Mouse (Mus musculus): ENCODE results near the gene Emd. TPM values are rescaled to one million over a fixed set of nuclear protein-coding genes. Genes with fewer than 3 reads are reported as not detected.

Emd gene
- polyA plus RNA-seq, 3 experiments from 2014 or later = 22.4 to 91.9 (median 32.8) TPM

- no peak for ATAC-seq
Observed at GRCm38 (mm10) chrX:74273422-74274322, 19.2 kb downstream of the Emd start.

DNA sequence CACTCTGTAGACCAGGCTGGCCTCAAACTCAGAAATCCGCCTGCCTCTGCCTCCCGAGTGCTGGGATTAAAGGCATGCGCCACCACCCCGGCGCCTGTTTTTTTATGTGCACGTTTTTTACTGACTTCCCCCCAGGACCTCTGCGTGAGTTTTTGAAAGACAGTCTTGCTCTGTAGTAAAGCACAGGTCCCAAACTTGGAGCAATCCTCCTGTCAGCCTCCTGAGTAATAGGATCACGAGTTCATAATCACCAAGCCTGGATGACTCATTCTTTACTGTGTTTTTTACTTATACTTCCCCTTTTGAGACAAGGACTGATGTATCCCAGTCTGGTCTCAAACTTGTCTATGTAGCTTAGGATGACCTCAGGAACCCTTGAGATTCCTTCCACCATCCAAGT lies 23.4 kb downstream of the Emd start:
- ATAC-seq = no peak

- no peak for ATAC-seq
Observed at GRCm38 (mm10) chrX:74281041-74281731, 26.7 kb downstream of the Emd start.

- peak; percentile 64 for ATAC-seq
Observed at GRCm38 (mm10) chrX:74281732-74282394, 27.4 kb downstream of the Emd start, which contains the start of the genes Taz and Dnase1l1. Taz (plus strand) TSS chrX:74281912. Dnase1l1 (minus strand) TSS chrX:74282337.

GRCm38 (mm10) chrX:74282395-74283091 lies 28.1 kb downstream of the Emd start:
- ATAC-seq = peak; percentile 78

DNA sequence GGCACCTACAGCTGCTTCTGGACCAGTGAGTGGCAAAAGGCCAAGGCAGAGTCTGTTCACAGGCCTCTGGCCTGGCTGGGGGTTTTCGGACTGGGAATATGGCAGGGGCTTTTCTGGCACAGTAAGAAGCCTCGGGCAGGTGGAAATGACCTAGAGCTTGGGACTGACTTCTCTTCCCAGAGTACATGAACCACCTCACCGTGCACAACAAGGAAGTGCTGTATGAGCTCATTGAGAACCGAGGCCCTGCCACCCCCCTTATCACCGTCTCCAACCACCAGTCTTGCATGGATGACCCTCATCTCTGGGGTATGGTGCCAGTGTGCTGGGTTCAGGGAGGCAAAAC lies 28.6 kb downstream of the Emd start:
- peak; percentile 6 for ATAC-seq

DNA sequence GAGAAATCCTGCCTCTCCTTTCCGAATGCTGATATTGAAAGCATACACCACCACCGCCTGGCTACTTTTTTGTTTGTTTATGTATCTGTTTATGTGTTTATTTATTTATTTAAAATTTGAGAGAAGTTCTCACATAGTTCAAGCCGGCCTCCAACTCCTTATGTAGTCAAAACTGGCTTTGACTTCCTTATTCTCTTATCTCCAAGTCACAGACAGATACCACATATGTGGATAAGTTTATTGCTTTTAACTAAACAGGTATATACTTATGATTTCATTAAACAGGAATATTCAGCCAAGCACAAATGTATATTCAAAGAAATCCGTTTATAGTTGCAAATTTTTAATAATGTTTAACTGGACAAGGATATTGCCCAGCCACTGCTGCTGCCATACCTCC lies 38.9 kb downstream of the Emd start:
- ATAC-seq = no peak

DNA sequence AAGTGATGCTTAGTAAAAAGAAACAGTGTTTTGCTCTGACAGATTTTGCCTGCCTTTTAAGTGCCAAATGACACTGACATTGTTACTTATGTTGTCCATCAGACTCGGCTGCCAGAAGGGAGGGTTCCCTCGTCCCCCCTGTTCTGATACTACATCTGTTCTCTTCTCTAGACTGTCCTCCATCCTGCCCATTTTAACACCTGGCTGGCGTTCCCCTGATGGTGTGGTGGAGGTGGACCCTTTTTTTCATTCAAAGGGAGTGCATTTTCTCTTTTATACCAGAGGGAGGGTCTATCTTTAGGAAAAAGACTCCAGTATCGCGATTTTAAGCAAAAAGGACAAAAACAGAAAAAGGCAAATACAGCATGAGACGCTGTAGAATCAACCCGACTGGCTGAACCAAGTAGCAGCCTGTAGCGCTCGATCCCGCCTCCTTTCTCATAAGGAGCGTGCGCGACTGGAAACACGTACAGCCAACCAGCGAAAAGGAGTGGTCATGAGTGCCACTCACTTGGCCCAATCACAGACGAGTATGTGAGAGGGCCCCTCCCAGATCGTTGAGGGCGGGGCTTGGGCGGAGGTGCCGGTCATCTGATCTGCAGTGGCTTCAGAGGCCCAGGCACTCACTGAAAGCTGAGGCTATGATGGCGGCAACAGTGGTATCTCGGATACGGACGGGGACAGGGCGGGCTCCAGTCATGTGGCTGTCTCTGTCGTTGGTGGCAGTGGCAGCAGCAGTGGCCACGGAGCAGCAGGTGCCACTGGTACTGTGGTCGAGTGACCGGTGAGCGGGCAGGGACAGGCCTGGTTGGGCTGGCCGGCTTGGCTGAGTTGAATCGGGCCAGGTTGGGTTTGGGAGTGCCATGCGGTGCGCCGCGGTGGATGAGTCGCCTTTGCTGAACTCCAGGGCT lies 42.3 kb downstream of the Emd start, which contains the start of gene Atp6ap1:
TSS of gene Atp6ap1 (plus strand) at position 560 of the 911 bp plus-strand sequence.
- peak; percentile 100 for ATAC-seq

- ATAC-seq = no peak
Observed at GRCm38 (mm10) chrX:74298348-74298747, 43.9 kb downstream of the Emd start.

DNA sequence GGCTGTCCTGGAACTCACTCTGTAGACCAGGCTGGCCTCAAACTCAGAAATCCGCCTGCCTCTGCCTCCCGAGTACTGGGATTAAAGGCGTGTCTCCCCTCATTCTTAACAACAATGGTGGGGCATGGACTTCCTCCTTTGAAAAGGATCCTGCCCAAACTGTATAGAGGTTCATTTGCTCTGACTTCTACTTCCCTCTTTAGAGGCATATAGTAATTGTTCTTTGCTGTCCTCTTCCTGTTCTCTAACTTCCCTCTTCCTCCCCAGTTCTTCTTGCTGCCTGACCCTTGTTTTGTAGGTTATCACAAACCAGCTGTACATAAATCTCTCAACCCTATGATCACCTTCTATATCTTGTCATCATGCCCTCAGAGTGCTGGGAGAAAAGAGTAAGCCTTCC lies 45.2 kb downstream of the Emd start:
- ATAC-seq = no peak

DNA sequence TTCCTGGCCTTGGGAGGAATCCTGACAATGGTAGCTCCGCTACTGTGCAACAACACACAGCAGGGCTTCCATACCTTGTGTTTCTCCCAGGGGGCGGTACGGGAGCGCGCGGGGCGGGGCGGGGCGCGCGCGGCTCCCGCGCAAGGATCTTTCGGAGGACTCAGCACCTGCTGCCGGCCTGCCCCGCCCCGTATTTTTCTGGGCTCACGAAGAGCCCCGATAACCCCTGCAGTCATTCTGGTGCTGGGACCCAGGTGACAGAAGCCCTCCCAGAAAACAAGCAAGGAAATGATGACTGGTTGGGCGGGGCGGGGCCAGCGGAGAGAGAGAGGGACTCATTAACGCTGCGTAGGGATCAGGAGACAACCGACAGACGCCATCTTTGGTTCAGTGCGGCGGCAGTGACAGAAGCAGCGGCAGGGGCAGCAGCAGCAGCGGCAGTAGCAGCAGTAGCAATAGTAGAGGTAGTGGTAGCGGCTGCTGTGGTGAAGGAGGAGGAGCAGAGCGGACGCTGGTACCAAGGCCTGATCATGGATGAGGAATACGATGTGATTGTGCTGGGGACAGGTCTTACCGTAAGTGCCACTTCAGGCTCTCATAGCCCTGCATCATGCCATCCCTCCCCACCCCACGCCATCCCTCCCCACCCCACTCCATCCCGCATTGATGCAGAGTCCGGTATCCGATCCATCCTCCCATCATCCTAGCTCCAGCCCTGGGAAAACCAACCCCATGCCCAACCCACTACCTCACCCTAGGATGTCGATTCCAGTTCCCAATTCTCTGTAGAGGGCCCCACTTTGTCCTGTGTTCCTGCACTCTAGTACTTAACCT lies 50.6 kb downstream of the Emd start, which contains the start of gene Gdi1:
TSS of gene Gdi1 (plus strand) at position 132 of the 834 bp plus-strand sequence.
- ATAC-seq = peak; percentile 84

Other genes with a start within 250 kb of the Emd start
- 10 to 100 TPM; 21.3 to 32.3 (median 27.2) TPM for gene Irak1, start 230.8 kb upstream of the Emd start, polyA plus RNA-seq (2017; shearing (Covaris generic))
- not detected for gene Opn1mw, start 127.2 kb upstream of the Emd start, polyA plus RNA-seq (2017; shearing (Covaris generic))
- 10 to 100 TPM; 11.5 to 22.5 (median 20.6) TPM for gene Mecp2, start 119.3 kb upstream of the Emd start, polyA plus RNA-seq (2017; shearing (Covaris generic))
- not detected for gene Tex28, start 86.8 kb upstream of the Emd start, polyA plus RNA-seq (2017; shearing (Covaris generic))
- gene Tktl1, start 77.4 kb upstream of the Emd start, polyA plus RNA-seq (2017; shearing (Covaris generic)) = 1 to 10 TPM; 3.3 to 4.3 (median 4.0) TPM
- 100 to 1,000 TPM; 222 to 338 (median 279) TPM for gene Flna, start 4.9 kb upstream of the Emd start, polyA plus RNA-seq (2017; shearing (Covaris generic))
- gene Rpl10, start 16.1 kb downstream of the Emd start, polyA plus RNA-seq (2017; shearing (Covaris generic)) = 1,000 to 10,000 TPM in 1 of 3 experiments, 100 to 1,000 TPM in 2; 478 to 1,649 (median 679) TPM
- gene Taz, start 27.2 kb downstream of the Emd start, polyA plus RNA-seq (2017; shearing (Covaris generic)) = 10 to 100 TPM; 28.8 to 66.0 (median 58.8) TPM
- gene Dnase1l1, start 27.6 kb downstream of the Emd start, polyA plus RNA-seq (2017; shearing (Covaris generic)) = 10 to 100 TPM; 17.0 to 35.0 (median 23.7) TPM
- 100 to 1,000 TPM; 130 to 165 (median 156) TPM for gene Atp6ap1, start 42.4 kb downstream of the Emd start, polyA plus RNA-seq (2017; shearing (Covaris generic))
- gene Gdi1, start 50.3 kb downstream of the Emd start, polyA plus RNA-seq (2017; shearing (Covaris generic)) = 100 to 1,000 TPM; 167 to 342 (median 246) TPM
- gene Fam50a, start 58.3 kb downstream of the Emd start, polyA plus RNA-seq (2017; shearing (Covaris generic)) = 10 to 100 TPM; 54.7 to 72.5 (median 72.5) TPM
- gene Plxna3, start 74.4 kb downstream of the Emd start, polyA plus RNA-seq (2017; shearing (Covaris generic)) = 1 to 10 TPM; 1.6 to 6.5 (median 4.6) TPM
- 10 to 100 TPM; 70.0 to 79.0 (median 77.5) TPM for gene Lage3, start 98.9 kb downstream of the Emd start, polyA plus RNA-seq (2017; shearing (Covaris generic))
- gene Ubl4a, start 118.5 kb downstream of the Emd start, polyA plus RNA-seq (2017; shearing (Covaris generic)) = 10 to 100 TPM; 40.7 to 90.2 (median 68.6) TPM
- gene Slc10a3, start 118.7 kb downstream of the Emd start, polyA plus RNA-seq (2017; shearing (Covaris generic)) = 10 to 100 TPM; 18.1 to 31.3 (median 27.1) TPM
- gene Fam3a, start 138.6 kb downstream of the Emd start, polyA plus RNA-seq (2017; shearing (Covaris generic)) = 10 to 100 TPM; 15.0 to 30.8 (median 30.5) TPM
- gene Ikbkg, start 138.6 kb downstream of the Emd start, polyA plus RNA-seq (2017; shearing (Covaris generic)) = 10 to 100 TPM; 34.9 to 43.6 (median 39.3) TPM
- 10 to 100 TPM; 25.4 to 32.9 (median 31.4) TPM for gene G6pdx, start 174.5 kb downstream of the Emd start, polyA plus RNA-seq (2017; shearing (Covaris generic))
- not detected for gene Gm6880, start 226.7 kb downstream of the Emd start, polyA plus RNA-seq (2017; shearing (Covaris generic))

Data from inflammation-experienced regulatory T-cells, adult 6 months (primary cell).